Comparison of ENCODE assay signal across 28 mouse cellular contexts in the genomic region with DNA sequence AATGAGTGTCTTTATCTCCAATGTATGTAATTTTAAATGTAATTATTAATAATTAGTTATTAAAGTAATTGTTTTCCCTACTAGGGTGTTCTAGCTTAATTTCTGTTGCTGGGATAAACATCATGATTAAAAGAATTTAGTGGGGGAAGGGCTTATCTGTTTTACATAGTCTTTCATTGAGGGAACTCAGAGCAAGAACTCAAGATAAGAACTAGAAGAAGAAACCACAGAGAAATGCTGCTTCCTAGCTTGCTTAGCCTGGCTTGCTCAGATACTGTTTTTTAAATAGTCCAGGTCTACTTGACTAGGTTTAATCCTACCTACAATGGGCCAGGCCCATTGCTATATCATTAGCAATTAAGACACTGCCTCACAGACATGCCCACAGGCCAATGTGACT.
"Had no signal": no experiment of that assay in that cellular context is flagged by ENCODE, and none has a peak within 500 bp of the region (broad histone marks: within the 10 kb centered on the region; RNA-seq: fewer than 3 reads in every experiment).

No protein-coding gene starts in this region.

- H3K9me3 ChIP-seq: limb, embryonic 10.5 days; limb, embryonic 13.5 days; limb, embryonic 15.5 days; liver, embryonic 12.5 days; liver, embryonic 13.5 days; liver, embryonic 15.5 days; lung, embryonic 15.5 days; megakaryocyte, embryonic 14.5 days; midbrain, embryonic 10.5 days; midbrain, embryonic 12.5 days; midbrain, embryonic 13.5 days; midbrain, embryonic 15.5 days; neural tube, embryonic 12.5 days had no signal

- H3K9ac ChIP-seq: limb, embryonic 12.5 days; limb, embryonic 13.5 days; limb, embryonic 15.5 days; liver, embryonic 12.5 days; liver, embryonic 13.5 days; liver, embryonic 14.5 days; liver, embryonic 15.5 days; liver, postnatal 0 days; lung, embryonic 14.5 days; lung, embryonic 15.5 days; midbrain, embryonic 12.5 days; midbrain, embryonic 13.5 days; midbrain, embryonic 15.5 days; neural tube, embryonic 12.5 days had no signal

- H3K4me3 ChIP-seq: limb, embryonic 10.5 days; limb, embryonic 12.5 days; limb, embryonic 13.5 days; limb, embryonic 15.5 days; liver, embryonic 12.5 days; liver, embryonic 13.5 days; liver, embryonic 15.5 days; lung, embryonic 15.5 days; megakaryocyte, embryonic 14.5 days; midbrain, embryonic 10.5 days; midbrain, embryonic 12.5 days; midbrain, embryonic 13.5 days; midbrain, embryonic 15.5 days; myocyte; neural tube, embryonic 12.5 days had no signal

- H3K36me3 ChIP-seq: limb, embryonic 10.5 days; limb, embryonic 12.5 days; limb, embryonic 13.5 days; limb, embryonic 15.5 days; liver, embryonic 12.5 days; liver, embryonic 13.5 days; liver, embryonic 15.5 days; lung, embryonic 15.5 days; midbrain, embryonic 10.5 days; midbrain, embryonic 12.5 days; midbrain, embryonic 13.5 days; midbrain, embryonic 15.5 days; neural tube, embryonic 12.5 days had no signal

- H3K27me3 ChIP-seq: limb, embryonic 12.5 days; limb, embryonic 13.5 days; limb, embryonic 15.5 days; liver, embryonic 12.5 days; liver, embryonic 13.5 days; liver, embryonic 15.5 days; lung, embryonic 15.5 days; megakaryocyte, embryonic 14.5 days; midbrain, embryonic 12.5 days; midbrain, embryonic 13.5 days; midbrain, embryonic 15.5 days; neural tube, embryonic 12.5 days had no signal

- DNase-seq: left cerebral cortex, postnatal 4 days; liver; liver, embryonic 13.5 days; liver, postnatal 0 days; lung, adult 18-20 months; lung, adult 2 months; lung, embryonic 14.5 days; lung, postnatal 10 days; lung, postnatal 14 days; lung, postnatal 36 days; lung, postnatal 4 days; midbrain, embryonic 14.5 days had no signal

- H3K27ac ChIP-seq: limb, embryonic 10.5 days; limb, embryonic 12.5 days; limb, embryonic 13.5 days; limb, embryonic 15.5 days; liver, embryonic 12.5 days; liver, embryonic 13.5 days; liver, embryonic 14.5 days; liver, embryonic 15.5 days; lung, embryonic 15.5 days; macrophage; midbrain, embryonic 10.5 days; midbrain, embryonic 12.5 days; midbrain, embryonic 13.5 days; midbrain, embryonic 15.5 days; neural tube, embryonic 12.5 days had no signal

- H3K4me1 ChIP-seq: limb, embryonic 10.5 days; limb, embryonic 12.5 days; limb, embryonic 13.5 days; limb, embryonic 15.5 days; liver, embryonic 12.5 days; liver, embryonic 13.5 days; liver, embryonic 15.5 days; lung, embryonic 15.5 days; megakaryocyte, embryonic 14.5 days; midbrain, embryonic 10.5 days; midbrain, embryonic 12.5 days; midbrain, embryonic 13.5 days; midbrain, embryonic 15.5 days; neural tube, embryonic 12.5 days had no signal
